23 mouse cellular contexts compared by ENCODE assay signal in genomic region chr6:119045498-119045897, GRCm38 (mm10).
DNase-seq lines count a peak whose midpoint lies in the region; ATAC-seq lines count a peak whose summit lies in the region.
"Had no signal": no experiment of that assay in that cellular context is flagged by ENCODE, and none has a peak within 500 bp of the region (broad histone marks: within the 10 kb centered on the region; RNA-seq: fewer than 3 reads in every experiment).

No protein-coding gene starts in this region.

- no peak overlapping the region for H3K4me2 ChIP-seq in forebrain, embryonic 15.5 days (replicated peaks)
- no peak overlapping the region for H3K4me2 ChIP-seq in forebrain, embryonic 13.5 days
- no peak overlapping the region for H3K4me2 ChIP-seq in heart, embryonic 15.5 days

- no peak overlapping the region for H3K4me3 ChIP-seq in forebrain, embryonic 15.5 days
- H3K4me3 ChIP-seq in forebrain, embryonic 13.5 days = no peak overlapping the region
- H3K4me3 ChIP-seq in heart, embryonic 15.5 days = no peak overlapping the region
- H3K4me3 ChIP-seq: left cerebral cortex, adult 2 months; myocyte had no signal

- H3K36me3 ChIP-seq in forebrain, embryonic 15.5 days = no peaks in the 10 kb centered on the region
- H3K36me3 ChIP-seq in forebrain, embryonic 13.5 days (ENCODE audit: poor library complexity, severe bottlenecking) = no peaks in the 10 kb centered on the region
- H3K36me3 ChIP-seq in heart, embryonic 15.5 days = peaks cover 4% of the 10 kb centered on the region; the same call in 1 of the 2 replicates

- no peak overlapping the region for H3K9ac ChIP-seq in forebrain, embryonic 15.5 days (replicated peaks)
- no peak overlapping the region for H3K9ac ChIP-seq in forebrain, embryonic 13.5 days
- no peak overlapping the region for H3K9ac ChIP-seq in heart, embryonic 15.5 days

- no peaks in the 10 kb centered on the region for H3K27me3 ChIP-seq in forebrain, embryonic 15.5 days
- no peaks in the 10 kb centered on the region for H3K27me3 ChIP-seq in forebrain, embryonic 13.5 days
- H3K27me3 ChIP-seq in heart, embryonic 15.5 days = no peaks in the 10 kb centered on the region
- H3K27me3 ChIP-seq: Patski had no signal

- 52% methylated on average over 7 of the region's 7 CpGs for WGBS in forebrain, embryonic 15.5 days
- whole genome bisulfite sequencing in forebrain, embryonic 13.5 days = 79% methylated on average over 7 of the region's 7 CpGs
- 54% methylated on average over 7 of the region's 7 CpGs for WGBS in heart, embryonic 15.5 days

- DNase-seq in heart, postnatal 4 days = no peak
- peak; percentile 45 to 51 for DNase-seq in right cerebral cortex, postnatal 10 days (ENCODE audit: low spot score in 2 of 2)
- no peak for DNase-seq in right cerebral cortex, adult 18-20 months
- peak; percentile 38 for DNase-seq in telencephalon, adult 2 months (ENCODE audit: low read depth, low spot score)
- DNase-seq in testis, postnatal 10 days (ENCODE audit: low spot score) = no peak
- DNase-seq: adrenal gland, adult 8-10 months; cerebellum, adult 9-11 months; gastrocnemius, postnatal 14 days; kidney, adult 18-20 months; kidney, postnatal 10 days; left cerebral cortex, postnatal 4 days; liver; midbrain, embryonic 14.5 days; right cerebral cortex, postnatal 14 days; spleen, adult 18-20 months; thymus, adult 2 months had no signal

- ATAC-seq in forebrain, embryonic 15.5 days (replicated peaks) = peak; percentile 61
- ATAC-seq in forebrain, embryonic 13.5 days = no peak; the same call in 1 of the 2 replicates
- ATAC-seq in heart, embryonic 15.5 days (replicated peaks; ENCODE audit: insufficient number of reproducible peaks, insufficient read depth, low FRiP score, low read depth) = no peak
- ATAC-seq: CD4-positive, CD25-positive, alpha-beta regulatory T cell, adult 4 months; Patski had no signal

- H3K27ac ChIP-seq in forebrain, embryonic 15.5 days (replicated peaks) = peak overlapping the region; percentile 44
- no peak overlapping the region for H3K27ac ChIP-seq in forebrain, embryonic 13.5 days
- H3K27ac ChIP-seq in heart, embryonic 15.5 days = 0 out of 2 replicates have a peak overlapping the region, but pooled peaks have one; percentile 34
- H3K27ac ChIP-seq: left cerebral cortex, adult 2 months had no signal

- H3K9me3 ChIP-seq in forebrain, embryonic 15.5 days = no peaks in the 10 kb centered on the region
- no peaks in the 10 kb centered on the region for H3K9me3 ChIP-seq in forebrain, embryonic 13.5 days (replicated peaks)
- H3K9me3 ChIP-seq in heart, embryonic 15.5 days (replicated peaks) = no peaks in the 10 kb centered on the region

- peaks cover 11% of the 10 kb centered on the region for H3K4me1 ChIP-seq in forebrain, embryonic 15.5 days
- peaks cover 6% of the 10 kb centered on the region; the same call in 1 of the 2 replicates for H3K4me1 ChIP-seq in forebrain, embryonic 13.5 days
- H3K4me1 ChIP-seq in heart, embryonic 15.5 days (replicated peaks) = peaks cover 67% of the 10 kb centered on the region

Comparison
In these comparisons a context has a peak if more than half of its experiments do, and no peak if none do; other contexts are left out.
1. DNase-seq: peak in right cerebral cortex, postnatal 10 days (2 of 2) and telencephalon, adult 2 months (single experiment); none in heart, postnatal 4 days (single experiment), right cerebral cortex, adult 18-20 months (single experiment) and testis, postnatal 10 days (single experiment).